Mouse (Mus musculus) limb, embryonic 13.5 days (tissue): ENCODE measurements around the gene Klhl26. TPM values are rescaled to one million over a fixed set of nuclear protein-coding genes. Genes with fewer than 3 reads are reported as not detected.

Experiments used
- polyA plus RNA-seq: library from polyadenylated mRNA; unstranded; fragments of >200 nt; fragmentation: Nextera tagmentation; extraction: Ambion mirVana; gene quantifications from 2 replicates; pipeline ENCODE4 v1.2.1, GENCODE M21; 2015

Klhl26 gene
- polyA plus RNA-seq, 1 experiment from 2014 or later, result 29.0 TPM

Other genes starting within 250 kb of the Klhl26 start
- 37.0 and 40.5 TPM in 2 replicates for gene Sugp2, start 242.7 kb downstream of the Klhl26 start, polyA plus RNA-seq
- gene Armc6, start 242.5 kb downstream of the Klhl26 start, polyA plus RNA-seq, result 25.5 and 26.2 TPM in 2 replicates
- gene Homer3, start 194.1 kb downstream of the Klhl26 start, polyA plus RNA-seq, result 57.9 and 58.1 TPM in 2 replicates
- gene Ddx49, start 174.5 kb downstream of the Klhl26 start, polyA plus RNA-seq, result 55.8 and 60.9 TPM in 2 replicates
- 340 and 345 TPM in 2 replicates for gene Cope, start 174.4 kb downstream of the Klhl26 start, polyA plus RNA-seq
- 10.0 and 10.2 TPM in 2 replicates for gene Cers1, start 161.2 kb downstream of the Klhl26 start, polyA plus RNA-seq
- 0.78 and 2.7 TPM in 2 replicates for gene Gdf1, start 147.2 kb downstream of the Klhl26 start, polyA plus RNA-seq
- gene Upf1, start 123.7 kb downstream of the Klhl26 start, polyA plus RNA-seq, result 18.7 and 19.5 TPM in 2 replicates
- 26.4 and 40.8 TPM in 2 replicates for gene Comp, start 103.4 kb downstream of the Klhl26 start, polyA plus RNA-seq
- 26.7 and 29.9 TPM in 2 replicates for gene Crtc1, start 37.4 kb downstream of the Klhl26 start, polyA plus RNA-seq
- 24.2 and 26.6 TPM in 2 replicates for gene Tmem59l, start 10.4 kb upstream of the Klhl26 start, polyA plus RNA-seq
- gene Crlf1, start 16.2 kb upstream of the Klhl26 start, polyA plus RNA-seq, result 83.3 and 85.0 TPM in 2 replicates
- 139 and 148 TPM in 2 replicates for gene Rex1bd, start 29.8 kb upstream of the Klhl26 start, polyA plus RNA-seq
- 856 and 861 TPM in 2 replicates for gene Uba52, start 33.8 kb upstream of the Klhl26 start, polyA plus RNA-seq
- gene Fkbp8, start 50.8 kb upstream of the Klhl26 start, polyA plus RNA-seq, result 284 and 290 TPM in 2 replicates
- gene Kxd1, start 51.0 kb upstream of the Klhl26 start, polyA plus RNA-seq, result 49.3 and 53.4 TPM in 2 replicates
- gene Ell, start 62.5 kb upstream of the Klhl26 start, polyA plus RNA-seq, result 20.9 and 21.4 TPM in 2 replicates
- 162 and 165 TPM in 2 replicates for gene Isyna1, start 117.4 kb upstream of the Klhl26 start, polyA plus RNA-seq
- gene Ssbp4, start 131.9 kb upstream of the Klhl26 start, polyA plus RNA-seq, result 115 and 131 TPM in 2 replicates
- gene Lrrc25, start 139.2 kb upstream of the Klhl26 start, polyA plus RNA-seq, result 1.9 and 2.3 TPM in 2 replicates
- 0.18 TPM in 1 of 2 replicates, not detected in the other for gene Gdf15, start 155.5 kb upstream of the Klhl26 start, polyA plus RNA-seq
- gene Pgpep1, start 183.4 kb upstream of the Klhl26 start, polyA plus RNA-seq, result 68.2 and 71.1 TPM in 2 replicates
- gene Lsm4, start 196.3 kb upstream of the Klhl26 start, polyA plus RNA-seq, result 240 and 246 TPM in 2 replicates
- gene Jund, start 222.0 kb upstream of the Klhl26 start, polyA plus RNA-seq, result 57.3 and 61.1 TPM in 2 replicates
- gene Iqcn, start 226.5 kb upstream of the Klhl26 start, polyA plus RNA-seq, result not detected in 2 replicates
- not detected in 2 replicates for gene Gm3336, start 241.6 kb upstream of the Klhl26 start, polyA plus RNA-seq
- 0.04 and 0.06 TPM in 2 replicates for gene Pde4c, start 246.8 kb upstream of the Klhl26 start, polyA plus RNA-seq